16 mouse cellular contexts compared by ENCODE assay signal in the genomic region with DNA sequence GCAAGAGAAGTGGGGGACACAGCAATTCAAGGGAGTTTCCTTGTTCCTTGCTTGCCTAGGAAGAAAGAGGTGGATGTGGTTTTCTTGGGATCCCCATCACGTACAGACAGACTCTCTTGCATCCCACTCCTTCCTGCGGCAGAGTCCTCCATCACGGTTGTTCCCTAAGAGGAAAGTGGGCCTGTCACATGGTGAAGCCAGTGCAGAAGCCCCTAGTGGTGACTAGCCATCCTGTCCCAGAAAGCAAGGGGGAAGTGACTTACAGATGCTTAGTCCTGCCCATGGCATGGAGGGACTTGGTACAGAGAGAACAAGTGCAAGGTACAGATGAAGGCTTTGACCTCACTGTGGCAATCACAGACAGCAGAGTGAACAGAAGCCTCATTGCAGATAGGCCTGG.
A peak's percentile ranks its signal among the peaks of the same experiment; 100 is the strongest.
DNase-seq lines count a peak whose midpoint lies in the region; ATAC-seq lines count a peak whose summit lies in the region.
"Had no signal": no experiment of that assay in that cellular context is flagged by ENCODE, and none has a peak within 500 bp of the region (broad histone marks: within the 10 kb centered on the region; RNA-seq: fewer than 3 reads in every experiment).

No protein-coding gene starts in this region.

- WGBS in heart, embryonic 12.5 days, result 58% methylated on average over 3 of the region's 3 CpGs
- WGBS in kidney, embryonic 16.5 days, result 66% methylated on average over 3 of the region's 3 CpGs

- H3K4me1 ChIP-seq in heart, embryonic 12.5 days (replicated peaks), result peaks cover 17% of the 10 kb centered on the region
- 0 out of 2 replicates have a peak, but pooled peaks cover 10% of the 10 kb centered on the region for H3K4me1 ChIP-seq in kidney, embryonic 16.5 days (ENCODE audit: insufficient read depth, low read length)
- H3K4me1 ChIP-seq in brown adipose tissue, adult 24 weeks (ENCODE audit: control insufficient read depth, insufficient read depth, insufficient read length, low read length), result peaks cover 15% of the 10 kb centered on the region

- H3K27ac ChIP-seq in heart, embryonic 12.5 days (ENCODE audit: poor library complexity, severe bottlenecking), result peak overlapping the region; percentile 48; the same call in 1 of the 2 replicates
- H3K27ac ChIP-seq in kidney, embryonic 16.5 days (ENCODE audit: low read length), result peak overlapping the region; percentile 87
- H3K27ac ChIP-seq in brown adipose tissue, adult 24 weeks (replicated peaks; ENCODE audit: low read depth, low read length), result peak overlapping the region; percentile 93
- H3K27ac ChIP-seq: limb, embryonic 12.5 days; neural tube, embryonic 13.5 days had no signal

- DNase-seq in heart, adult 11 months, result no peak
- no peak for DNase-seq in kidney, postnatal 36 days
- peak; percentile 13 for DNase-seq in A20 (ENCODE audit: low read depth, low spot score)
- no peak for DNase-seq in frontal cortex, postnatal 25 days (ENCODE audit: low spot score in 2 of 2)
- DNase-seq: adrenal gland, postnatal 25 days; cerebellum, adult 11-12 months; gastrocnemius, postnatal 36 days; right cerebral cortex, postnatal 14 days; thymus, postnatal 25 days had no signal

- H3K9ac ChIP-seq in heart, embryonic 12.5 days, result no peak overlapping the region
- peak overlapping the region; percentile 22; the same call in 1 of the 2 replicates for H3K9ac ChIP-seq in kidney, embryonic 16.5 days (replicated peaks; ENCODE audit: low read length)
- H3K9ac ChIP-seq: limb, embryonic 12.5 days; neural tube, embryonic 13.5 days had no signal

- H3K9me3 ChIP-seq in heart, embryonic 12.5 days (replicated peaks), result no peaks in the 10 kb centered on the region
- H3K9me3 ChIP-seq in kidney, embryonic 16.5 days (ENCODE audit: low read length), result no peaks in the 10 kb centered on the region
- H3K9me3 ChIP-seq: limb, embryonic 12.5 days; neural tube, embryonic 13.5 days had no signal

- no peak overlapping the region for H3K4me3 ChIP-seq in heart, embryonic 12.5 days
- no peak overlapping the region for H3K4me3 ChIP-seq in kidney, embryonic 16.5 days (ENCODE audit: low read length)
- no peak overlapping the region for H3K4me3 ChIP-seq in brown adipose tissue, adult 24 weeks (ENCODE audit: insufficient read depth, low read depth, low read length)
- H3K4me3 ChIP-seq: limb, embryonic 12.5 days; neural tube, embryonic 13.5 days had no signal

- H3K4me2 ChIP-seq in heart, embryonic 12.5 days, result no peak overlapping the region
- no peak overlapping the region for H3K4me2 ChIP-seq in kidney, embryonic 16.5 days (replicated peaks; ENCODE audit: low read depth, low read length)
- H3K4me2 ChIP-seq: limb, embryonic 12.5 days; neural tube, embryonic 13.5 days had no signal

- H3K36me3 ChIP-seq in heart, embryonic 12.5 days, result no peaks in the 10 kb centered on the region
- H3K36me3 ChIP-seq in kidney, embryonic 16.5 days (ENCODE audit: insufficient read depth, low read length), result no peaks in the 10 kb centered on the region
- H3K36me3 ChIP-seq: limb, embryonic 12.5 days; neural tube, embryonic 13.5 days had no signal

- no peaks in the 10 kb centered on the region for H3K27me3 ChIP-seq in heart, embryonic 12.5 days (replicated peaks)
- no peaks in the 10 kb centered on the region for H3K27me3 ChIP-seq in kidney, embryonic 16.5 days (ENCODE audit: insufficient read depth, low read length)
- H3K27me3 ChIP-seq: limb, embryonic 12.5 days had no signal

- no peak for ATAC-seq in heart, embryonic 12.5 days (ENCODE audit: insufficient number of reproducible peaks, low FRiP score)
- ATAC-seq in kidney, embryonic 16.5 days (ENCODE audit: low FRiP score, low TSS enrichment), result peak; percentile 5; the same call in 1 of the 2 replicates
- ATAC-seq in CD4-positive, CD25-positive, alpha-beta regulatory T cell, adult 4 months, result no peak
- ATAC-seq: inflammation-experienced regulatory T-cells, adult 6 months had no signal
